Mouse (Mus musculus): ENCODE results near the gene Azin2.

The Azin2 gene

GRCm38 (mm10) chr4:128962029-128962925 lies at the start of gene Azin2:
Gene Azin2 (minus strand): TSS chr4:128962442.
- DNase-seq (ENCODE audit: low spot score in 2 of 2), result peak; percentile 76 to 91

GRCm38 (mm10) chr4:129011604-129012121 lies 49.4 kb upstream of the Azin2 start:
- no peak for DNase-seq (ENCODE audit: low spot score in 2 of 2)

GRCm38 (mm10) chr4:129009521-129009920 lies 47.3 kb upstream of the Azin2 start:
- DNase-seq (ENCODE audit: low spot score in 2 of 2), result no peak

- no peak for DNase-seq (ENCODE audit: low spot score in 2 of 2)
Measured at GRCm38 (mm10) chr4:129008672-129009071, 46.4 kb upstream of the Azin2 start.

- no peak for DNase-seq (ENCODE audit: low spot score in 2 of 2)
Measured at GRCm38 (mm10) chr4:129008006-129008519, 45.8 kb upstream of the Azin2 start.

- DNase-seq (ENCODE audit: low spot score in 2 of 2), result no peak
Measured at GRCm38 (mm10) chr4:129003720-129004119, 41.5 kb upstream of the Azin2 start.

- DNase-seq (ENCODE audit: low spot score in 2 of 2), result no peak
Measured at GRCm38 (mm10) chr4:129000786-129001185, 38.5 kb upstream of the Azin2 start.

- no peak for DNase-seq (ENCODE audit: low spot score in 2 of 2)
Measured at GRCm38 (mm10) chr4:128998401-128998800, 36.2 kb upstream of the Azin2 start.

GRCm38 (mm10) chr4:128997258-128997657 lies 35.0 kb upstream of the Azin2 start:
- DNase-seq (ENCODE audit: low spot score in 2 of 2), result no peak

GRCm38 (mm10) chr4:128995238-128995637 lies 33.0 kb upstream of the Azin2 start:
- no peak for DNase-seq (ENCODE audit: low spot score in 2 of 2)

GRCm38 (mm10) chr4:128993675-128994074 lies 31.4 kb upstream of the Azin2 start:
- DNase-seq (ENCODE audit: low spot score in 2 of 2), result no peak

- DNase-seq (ENCODE audit: low spot score in 2 of 2), result peak; percentile 87 to 98
Measured at GRCm38 (mm10) chr4:128993025-128993662, 30.9 kb upstream of the Azin2 start.

- DNase-seq (ENCODE audit: low spot score in 2 of 2), result no peak
Measured at GRCm38 (mm10) chr4:128992176-128992575, 29.9 kb upstream of the Azin2 start.

- no peak for DNase-seq (ENCODE audit: low spot score in 2 of 2)
Measured at GRCm38 (mm10) chr4:128991500-128992008, 29.3 kb upstream of the Azin2 start, which contains the start of gene Ak2. Gene Ak2 (plus strand): TSS chr4:128991958.

GRCm38 (mm10) chr4:128989678-128990077 lies 27.4 kb upstream of the Azin2 start:
- DNase-seq (ENCODE audit: low spot score in 2 of 2), result no peak

GRCm38 (mm10) chr4:128988911-128989310 lies 26.7 kb upstream of the Azin2 start:
- no peak for DNase-seq (ENCODE audit: low spot score in 2 of 2)

GRCm38 (mm10) chr4:128984600-128984999 lies 22.4 kb upstream of the Azin2 start:
- no peak for DNase-seq (ENCODE audit: low spot score in 2 of 2)

- no peak for DNase-seq (ENCODE audit: low spot score in 2 of 2)
Measured at GRCm38 (mm10) chr4:128983656-128984055, 21.4 kb upstream of the Azin2 start.

- DNase-seq (ENCODE audit: low spot score in 2 of 2), result no peak
Measured at GRCm38 (mm10) chr4:128983151-128983550, 20.9 kb upstream of the Azin2 start.

GRCm38 (mm10) chr4:128981833-128982180 lies 19.6 kb upstream of the Azin2 start:
- no peak for DNase-seq (ENCODE audit: low spot score in 2 of 2)

- no peak for DNase-seq (ENCODE audit: low spot score in 2 of 2)
Measured at GRCm38 (mm10) chr4:128980890-128981832, 18.9 kb upstream of the Azin2 start.

All from left cerebral cortex, adult 9 months (tissue).